Mouse (Mus musculus) kidney, postnatal 0 days (tissue): ENCODE measurements around the gene Selplg. TPM values are rescaled to one million over a fixed set of nuclear protein-coding genes. Genes with fewer than 3 reads are reported as not detected.

Experiments used
- ATAC-seq: fragments of 200-750 bp; cut with Nextera tagmentation; replicated peaks from 2 replicates; pipeline ENCODE4 v1.8.0; 2017; ENCODE audit warnings: low read depth, moderate number of reproducible peaks, moderate TSS enrichment, moderate library complexity; ENCODE audit not compliant: low FRiP score
- DNase-seq: peaks from one replicate; pipeline ENCODE4 v3.0.0-alpha.2; 2016; ENCODE audit warnings: low spot score
- H3K27ac ChIP-seq: fragments of 300-500 bp; sonication (generic); 2 replicates; pipeline ENCODE4 v1.5.1; 2014; ENCODE audit warnings: mild to moderate bottlenecking
- H3K27me3 ChIP-seq: fragments of 300-500 bp; sonication (generic); 2 replicates; pipeline ENCODE4 v1.6.1; 2014; ENCODE audit warnings: low read length, mixed read lengths; ENCODE audit not compliant: insufficient read depth
- H3K36me3 ChIP-seq: fragments of 300-500 bp; sonication (generic); 2 replicates; pipeline ENCODE4 v1.6.1; 2014; ENCODE audit warnings: low read length, mixed read lengths; ENCODE audit not compliant: insufficient read depth
- H3K4me1 ChIP-seq: fragments of 300-500 bp; sonication (generic); replicated peaks from 2 replicates; pipeline ENCODE4 v1.6.1; 2014; ENCODE audit warnings: antibody characterized with exemption, low read length, mixed read lengths; ENCODE audit not compliant: insufficient read depth
- H3K4me2 ChIP-seq: fragments of 300-500 bp; sonication (generic); 2 replicates; pipeline ENCODE4 v1.6.1; 2014; ENCODE audit warnings: mild to moderate bottlenecking, low read length, moderate library complexity, mixed read lengths
- H3K4me3 ChIP-seq: fragments of 300-500 bp; sonication (generic); replicated peaks from 2 replicates; pipeline ENCODE4 v1.5.1; 2014; ENCODE audit warnings: low read depth, low read length
- H3K9ac ChIP-seq: fragments of 300-500 bp; sonication (generic); 2 replicates; pipeline ENCODE4 v1.6.1; 2014; ENCODE audit warnings: low read depth, low read length
- H3K9me3 ChIP-seq: fragments of 300-500 bp; sonication (generic); replicated peaks from 2 replicates; pipeline ENCODE4 v1.6.1; 2016; ENCODE audit warnings: low read length, inconsistent platforms, mixed read lengths
- CTCF ChIP-seq: IDR thresholded peaks from 2 replicates; pipeline ENCODE4 v1.5.1; 2016; ENCODE audit warnings: antibody characterized with exemption, low read depth, mild to moderate bottlenecking, moderate library complexity
- WGBS: fragments of 180-500 bp; shearing (Covaris S2); extraction: QIAGEN DNeasy Blood & Tissue Kit; methylation state at CpG from one replicate; pipeline ENCODE4 v1.1.7; 2014; 5-methylcytosine and 5-hydroxymethylcytosine counted together
- polyA plus RNA-seq: library from polyadenylated mRNA; unstranded; fragments of >200 nt; fragmentation: Nextera tagmentation; extraction: Ambion mirVana; gene quantifications from 2 replicates; pipeline ENCODE4 v1.2.1, GENCODE M21; 2015

Selplg gene
- polyA plus RNA-seq, 1 experiment from 2014 or later = 2.4 TPM

DNA sequence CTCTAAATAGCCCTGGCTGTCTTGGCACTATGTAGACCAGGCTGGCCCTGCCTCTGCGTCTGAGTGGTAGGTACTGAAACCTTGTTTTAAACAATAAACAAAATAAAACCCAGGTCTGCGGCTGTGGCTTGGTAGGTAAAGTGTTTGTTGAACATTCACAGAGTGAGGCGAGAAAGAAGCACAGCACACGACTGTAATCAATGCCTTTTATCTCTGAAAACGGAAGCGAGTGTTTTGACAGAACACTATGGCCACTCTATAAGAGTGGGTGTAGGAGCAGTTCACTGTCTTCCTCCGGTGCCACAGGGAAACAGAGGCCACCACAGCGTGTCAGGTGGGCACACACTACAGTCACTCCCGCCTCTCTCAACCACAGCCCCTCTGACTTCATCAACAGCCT, 9.8 kb upstream of the Selplg start:
- Histone ChIP-seq H3K4me3 (no peak overlapping the region), H3K36me3 (peaks cover 40% of the 10 kb centered on the region), H3K27me3 (no peaks in the 10 kb centered on the region), H3K9ac (no peak overlapping the region), H3K4me2 (no peak overlapping the region), H3K27ac (no peak overlapping the region), H3K9me3 (no peaks in the 10 kb centered on the region), H3K4me1 (no peaks in the 10 kb centered on the region)
- no peak for TF ChIP-seq CTCF
- no peak for ATAC-seq
- WGBS = 89% methylated on average over 9 of the region's 9 CpGs
- DNase-seq = no peak

DNA sequence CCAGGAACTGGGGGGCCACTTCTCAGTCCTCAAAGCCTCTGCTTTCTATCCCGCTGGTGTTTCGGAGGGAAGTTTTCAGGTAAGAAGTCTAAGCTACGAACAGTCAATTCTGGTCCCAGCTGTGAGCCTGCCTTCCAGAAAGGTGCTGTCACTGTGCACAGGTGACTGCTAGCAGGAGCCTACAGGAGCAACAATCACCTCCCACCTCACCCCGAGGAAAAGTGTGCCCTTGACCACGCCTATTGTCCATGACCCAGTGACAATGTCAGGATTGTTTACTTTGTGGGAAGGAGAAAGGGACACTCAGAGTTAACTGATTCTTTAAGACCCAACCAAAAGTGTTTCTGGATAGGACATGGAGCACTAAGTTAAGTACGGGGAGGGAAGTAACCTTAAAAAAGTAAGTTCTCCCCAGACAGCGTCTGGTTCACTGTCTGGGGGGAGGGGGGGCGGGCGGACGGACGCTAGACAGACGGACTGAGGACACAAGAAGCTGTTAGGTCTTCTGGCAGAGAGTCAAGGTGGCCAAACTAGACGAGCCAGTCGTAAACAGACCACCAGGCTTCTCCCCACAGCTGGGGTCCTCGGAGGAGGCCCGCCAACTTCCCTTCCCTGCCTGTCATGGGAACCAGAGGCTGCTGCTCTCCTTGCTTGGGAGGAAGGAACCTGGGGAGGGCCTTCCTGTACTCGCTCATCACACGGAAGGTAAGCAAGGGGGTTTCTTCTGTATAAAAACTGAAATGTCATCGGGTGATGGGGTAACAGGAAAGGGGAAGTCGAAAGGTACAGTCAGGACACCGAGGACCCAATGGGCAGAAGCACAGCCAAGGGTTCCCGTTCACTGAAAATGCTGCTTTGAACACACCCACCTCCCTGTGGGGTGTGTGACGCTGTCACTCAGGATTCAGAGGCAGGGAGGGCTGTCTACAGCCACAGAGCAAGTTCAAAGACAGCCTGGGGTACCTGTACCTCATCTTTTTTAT, 9.1 kb upstream of the Selplg start:
- DNase-seq = no peak
- ATAC-seq = no peak
- no peak overlapping the region for H3K27ac ChIP-seq

DNA sequence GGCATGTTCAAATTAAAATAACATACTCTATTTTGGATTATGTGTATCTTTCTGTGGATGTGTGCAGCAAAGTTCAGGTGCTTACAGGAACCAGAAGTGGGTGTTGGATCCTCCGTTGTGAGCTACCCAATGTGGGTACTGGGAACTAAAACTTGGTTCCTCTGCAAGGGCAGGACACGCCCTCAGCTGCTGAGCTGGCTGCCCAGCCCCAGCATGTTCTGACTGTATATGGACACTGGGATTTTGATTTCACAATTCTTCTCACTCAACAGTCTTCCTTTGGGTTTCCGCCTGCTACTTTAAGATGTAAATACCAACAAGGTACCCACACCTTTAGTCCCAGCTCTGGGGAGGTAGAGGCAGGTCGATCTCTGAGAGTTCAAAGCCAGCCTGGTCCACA, 8.0 kb upstream of the Selplg start:
- 93% methylated on average over 4 of the region's 4 CpGs for WGBS

More for the DNA sequence above, 9.1 kb upstream of the Selplg start:
- H3K9me3 ChIP-seq = no peaks in the 10 kb centered on the region
- H3K27me3 ChIP-seq = no peaks in the 10 kb centered on the region
- H3K4me1 ChIP-seq = no peaks in the 10 kb centered on the region
- H3K4me2 ChIP-seq = no peak overlapping the region
- H3K4me3 ChIP-seq = no peak overlapping the region
- WGBS = 69% methylated on average over 23 of the region's 23 CpGs
- H3K9ac ChIP-seq = no peak overlapping the region
- TF ChIP-seq CTCF = no peak
- peaks cover 33% of the 10 kb centered on the region for H3K36me3 ChIP-seq

DNA sequence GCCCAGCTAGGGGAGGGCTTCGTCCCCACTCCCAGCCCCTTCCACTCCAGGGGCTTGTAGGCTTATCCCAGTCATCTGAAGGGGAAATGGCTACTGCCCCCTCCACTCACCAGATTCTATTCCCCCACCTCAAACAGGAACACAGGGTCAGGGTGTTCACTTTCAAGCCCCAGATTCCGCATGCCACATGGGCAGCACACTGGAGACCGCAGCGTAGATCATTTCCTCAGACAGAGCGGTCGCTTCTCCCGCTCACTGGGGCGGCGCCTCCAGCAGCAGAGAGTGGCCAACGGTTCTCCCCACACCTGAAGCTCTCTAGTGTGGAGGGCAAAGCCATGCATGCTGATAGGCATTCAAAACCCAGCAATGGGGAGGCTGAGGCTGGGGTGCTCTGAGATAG, 4.5 kb upstream of the Selplg start:
- 49% methylated on average over 10 of the region's 10 CpGs for WGBS

More for the DNA sequence above, 8.0 kb upstream of the Selplg start:
- Histone ChIP-seq H3K9ac (no peak overlapping the region), H3K4me1 (no peaks in the 10 kb centered on the region), H3K36me3 (peaks cover 22% of the 10 kb centered on the region), H3K4me2 (no peak overlapping the region), H3K27ac (no peak overlapping the region), H3K27me3 (no peaks in the 10 kb centered on the region), H3K9me3 (no peaks in the 10 kb centered on the region), H3K4me3 (no peak overlapping the region)
- DNase-seq (no peak), ATAC-seq (no peak)
- TF ChIP-seq CTCF = no peak

DNA sequence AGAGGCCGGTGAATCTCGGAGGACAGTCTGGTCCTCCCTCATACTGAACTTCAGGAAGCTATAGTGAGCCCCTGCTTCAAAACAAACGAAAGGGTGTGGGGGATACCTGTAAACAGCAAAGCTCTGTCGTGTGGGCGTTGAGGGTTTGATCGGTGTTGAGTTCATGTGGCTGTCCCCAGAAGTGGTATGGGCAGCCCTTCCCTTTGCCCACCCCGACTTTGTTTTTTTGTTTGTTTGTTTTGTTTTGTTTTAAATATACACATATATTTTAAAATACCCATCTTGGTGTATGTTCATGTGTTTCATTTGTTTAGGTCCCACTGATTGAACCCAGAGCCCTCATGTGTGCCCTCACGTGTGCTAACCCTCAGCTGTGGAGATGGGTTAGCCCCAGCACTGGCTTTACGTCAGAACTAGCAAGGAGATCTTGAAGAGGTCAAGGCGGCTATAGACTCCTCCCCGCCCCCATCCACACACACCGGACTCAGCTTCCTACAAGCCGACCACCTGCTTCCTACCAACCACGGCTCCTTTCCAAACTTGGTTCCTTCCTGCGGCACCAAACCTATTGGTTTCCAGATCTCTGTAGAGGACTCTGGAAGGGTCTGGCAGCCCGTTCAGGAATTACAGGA, 988 bp upstream of the Selplg start:
- H3K9ac ChIP-seq = no peak overlapping the region
- no peak overlapping the region for H3K4me3 ChIP-seq
- H3K27me3 ChIP-seq = no peaks in the 10 kb centered on the region
- no peaks in the 10 kb centered on the region for H3K4me1 ChIP-seq
- H3K27ac ChIP-seq = no peak overlapping the region
- no peak for DNase-seq
- H3K36me3 ChIP-seq = no peaks in the 10 kb centered on the region
- no peak for TF ChIP-seq CTCF
- no peak for ATAC-seq
- no peak overlapping the region for H3K4me2 ChIP-seq
- 51% methylated on average over 16 of the region's 16 CpGs for WGBS
- H3K9me3 ChIP-seq = no peaks in the 10 kb centered on the region

More for the DNA sequence above, 4.5 kb upstream of the Selplg start:
- ATAC-seq (no peak), DNase-seq (no peak)
- no peak overlapping the region for H3K9ac ChIP-seq
- no peaks in the 10 kb centered on the region for H3K36me3 ChIP-seq
- no peaks in the 10 kb centered on the region for H3K4me1 ChIP-seq
- no peaks in the 10 kb centered on the region for H3K9me3 ChIP-seq
- no peak for TF ChIP-seq CTCF
- no peak overlapping the region for H3K27ac ChIP-seq
- H3K4me3 ChIP-seq = no peak overlapping the region
- no peak overlapping the region for H3K4me2 ChIP-seq
- H3K27me3 ChIP-seq = no peaks in the 10 kb centered on the region

DNA sequence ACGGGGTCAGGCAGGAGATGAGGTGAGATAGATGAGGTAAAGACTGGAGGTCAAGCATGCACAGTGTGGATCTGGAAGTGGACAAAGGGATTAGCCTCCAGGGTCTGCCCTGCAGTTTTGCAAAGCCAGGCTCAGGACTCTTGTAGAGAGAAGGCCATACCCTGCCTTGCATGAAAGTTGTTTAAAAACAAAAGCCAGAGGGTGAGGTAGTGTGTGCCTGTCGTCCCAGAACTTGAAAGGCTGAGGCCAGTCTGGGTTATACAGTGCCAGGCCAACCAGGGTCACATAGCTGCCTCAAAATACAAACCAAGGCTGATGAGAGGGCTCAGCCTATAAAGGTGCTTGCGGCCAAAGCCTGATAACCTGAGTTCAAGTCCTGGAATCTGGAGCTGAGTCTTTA, 703 bp downstream of the Selplg start:
- H3K4me2 ChIP-seq = no peak overlapping the region
- no peak overlapping the region for H3K9ac ChIP-seq
- H3K27ac ChIP-seq = no peak overlapping the region
- H3K4me1 ChIP-seq = no peaks in the 10 kb centered on the region
- 59% methylated on average over 3 of the region's 3 CpGs for WGBS
- no peaks in the 10 kb centered on the region for H3K36me3 ChIP-seq
- ATAC-seq = no peak
- no peak for DNase-seq
- TF ChIP-seq CTCF = no peak
- no peaks in the 10 kb centered on the region for H3K9me3 ChIP-seq
- no peak overlapping the region for H3K4me3 ChIP-seq
- no peaks in the 10 kb centered on the region for H3K27me3 ChIP-seq
